Mouse (Mus musculus) erythroblast, adult 5-6 weeks (primary cell): ENCODE measurements around the gene Ano6. TPM values are rescaled to one million over a fixed set of nuclear protein-coding genes. Genes with fewer than 3 reads are reported as not detected.

Experiments used
- ATAC-seq: replicated peaks from 2 replicates; pipeline ENCODE4 v1.8.0; 2016; ENCODE audit warnings: moderate number of reproducible peaks, mild to moderate bottlenecking, moderate TSS enrichment, inconsistent platforms; ENCODE audit not compliant: poor library complexity, low FRiP score, severe bottlenecking
- total RNA-seq, 2 experiments: library from RNA; stranded (forward) in 1 of 2; stranded (reverse) in 1 of 2; fragments of 150-400 nt in 1 of 2; fragments of 200-764, 138-1000 nt in 1 of 2; gene quantifications; 2 replicates each; pipeline versions ENCODE4 v1.2.3 to v1.2.4; 2015 to 2017; ENCODE audit warnings: low replicate concordance in 2 of 2

Gene Ano6
- total RNA-seq, 2 experiments from 2014 or later, result 9.6 to 20.5 TPM

DNA sequence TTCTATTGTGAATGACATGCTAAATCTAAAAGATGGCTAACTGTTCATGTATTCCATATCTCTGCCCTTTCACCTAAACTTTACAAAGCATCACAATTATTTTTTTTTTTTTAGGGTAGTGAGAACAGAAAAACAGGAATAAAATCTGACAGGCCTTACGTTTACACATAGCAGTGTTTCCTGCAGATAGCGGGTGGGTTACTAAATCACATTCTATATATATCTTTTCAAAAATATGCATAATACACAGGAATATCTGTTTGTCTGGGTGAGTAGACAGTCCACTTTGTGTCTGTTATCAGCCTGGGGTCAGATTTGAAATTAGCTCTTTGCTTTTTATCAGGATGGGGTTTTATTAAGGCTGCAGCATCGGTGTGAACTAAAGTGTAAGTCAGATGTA, 166.0 kb downstream of the Ano6 start:
- ATAC-seq, result no peak

DNA sequence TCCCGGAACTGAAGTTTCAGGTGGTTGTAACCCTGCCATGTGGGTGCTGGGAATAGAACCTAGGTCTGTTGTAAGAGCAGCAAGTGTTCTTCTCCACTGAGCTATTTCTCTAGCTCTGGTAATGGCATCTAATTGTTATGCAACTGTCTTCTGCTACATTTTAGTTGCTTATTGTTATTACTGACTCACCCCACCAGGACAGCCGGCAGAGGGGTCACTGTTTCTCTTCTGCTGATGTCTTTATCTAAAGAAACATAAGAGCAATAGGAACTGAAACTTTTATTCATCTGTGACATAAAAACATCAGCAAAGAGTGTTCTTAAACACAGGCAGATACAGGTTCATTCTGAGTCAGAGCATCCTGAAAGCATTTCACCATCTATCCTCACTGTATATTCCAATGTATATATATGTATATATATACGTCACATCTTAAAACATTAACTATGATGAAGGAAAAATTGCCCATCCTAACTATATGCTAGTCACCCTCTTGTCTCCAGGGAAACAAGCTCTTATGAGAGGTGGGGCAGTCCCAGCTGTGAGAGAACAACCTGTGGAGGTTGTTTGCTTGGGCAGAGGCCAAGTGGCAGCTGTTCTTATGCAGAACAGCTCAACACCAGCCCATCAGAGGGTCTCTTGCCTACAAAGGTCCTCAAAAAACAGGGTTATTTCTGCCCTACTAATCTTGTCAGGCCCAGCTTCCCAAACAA, 171.9 kb downstream of the Ano6 start:
- ATAC-seq, result no peak

DNA sequence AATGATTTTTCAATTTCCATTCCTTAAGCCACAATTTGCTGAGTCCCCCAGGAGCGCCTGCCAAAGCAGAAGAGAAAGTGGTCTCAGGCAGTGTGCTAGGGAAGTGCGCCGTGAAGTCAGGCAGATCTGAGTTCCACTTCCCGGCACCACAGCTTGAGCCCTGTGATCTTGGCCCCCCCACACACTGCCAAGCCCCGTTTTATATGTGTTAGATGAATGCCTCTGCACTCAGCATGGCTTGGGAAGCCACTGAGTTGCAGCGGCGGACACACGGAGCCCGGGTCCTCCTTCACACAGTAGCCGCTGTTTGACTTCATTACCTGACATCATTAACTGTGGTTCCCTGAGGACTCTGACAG, 172.5 kb downstream of the Ano6 start:
- no peak for ATAC-seq

DNA sequence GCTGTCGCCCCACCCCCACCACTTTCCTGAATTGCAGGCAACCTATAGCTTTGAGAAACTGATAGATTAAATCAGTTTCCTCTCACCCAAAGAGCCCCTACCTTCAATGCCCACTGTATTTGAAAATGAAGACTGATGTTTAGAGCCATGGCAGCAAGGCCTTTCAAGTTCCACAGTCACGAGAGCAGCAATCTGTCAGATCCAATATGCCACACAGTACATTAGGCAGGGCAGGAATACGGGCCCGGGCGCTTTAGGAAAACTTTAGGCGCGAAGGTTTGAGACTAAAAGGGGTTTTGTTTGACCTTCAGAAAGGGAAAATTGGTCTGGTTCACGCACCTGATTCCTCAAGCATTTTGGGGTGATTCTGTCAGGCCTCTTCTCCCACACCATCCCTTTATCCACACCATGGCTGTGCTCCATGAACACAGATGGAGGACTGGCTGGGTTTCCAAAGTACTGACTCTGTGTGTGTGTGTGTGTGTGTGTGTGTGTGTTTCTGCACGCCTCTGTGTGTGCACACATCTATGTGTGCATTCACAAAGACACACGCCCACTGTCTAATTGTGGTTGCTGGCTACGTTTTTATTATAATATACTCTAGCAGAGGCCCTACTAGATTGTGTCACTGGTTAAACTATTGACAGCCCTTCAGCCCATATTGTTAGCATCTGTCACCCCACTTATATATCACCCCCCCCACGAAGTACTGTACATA, 173.0 kb downstream of the Ano6 start:
- ATAC-seq, result no peak

DNA sequence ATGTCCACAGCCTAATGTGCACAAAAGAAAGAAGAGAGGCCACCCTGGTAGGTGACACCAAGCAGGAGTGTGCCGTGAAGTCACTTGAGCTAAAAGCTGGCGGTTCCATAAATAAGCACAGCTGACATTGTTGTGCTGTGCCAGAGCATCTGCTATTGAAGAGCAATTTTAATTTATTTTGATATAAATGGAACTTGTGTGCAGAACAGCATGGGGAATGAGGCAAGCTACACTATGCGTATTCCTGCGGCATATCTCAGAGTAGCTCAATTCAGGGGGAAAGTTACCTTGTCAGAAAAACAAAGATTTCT, 173.6 kb downstream of the Ano6 start:
- no peak for ATAC-seq

DNA sequence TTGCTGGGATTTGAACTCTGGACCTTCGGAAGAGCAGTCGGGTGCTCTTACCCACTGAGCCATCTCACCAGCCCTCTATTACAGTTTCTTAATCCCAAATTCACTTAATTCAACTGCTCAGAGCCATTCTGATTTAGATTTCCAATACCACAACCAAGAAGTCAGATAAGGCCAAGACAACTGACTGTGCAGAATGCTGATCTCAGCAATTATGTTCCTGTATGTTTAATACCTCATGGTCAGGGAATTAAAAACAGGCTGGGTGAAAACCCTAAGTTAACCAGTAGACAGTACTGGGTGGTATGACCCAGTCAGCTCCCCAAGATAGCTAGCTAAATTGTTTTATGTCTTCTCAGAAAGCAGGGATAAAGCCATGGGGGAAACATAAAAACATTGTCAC, 176.3 kb downstream of the Ano6 start:
- no peak for ATAC-seq

DNA sequence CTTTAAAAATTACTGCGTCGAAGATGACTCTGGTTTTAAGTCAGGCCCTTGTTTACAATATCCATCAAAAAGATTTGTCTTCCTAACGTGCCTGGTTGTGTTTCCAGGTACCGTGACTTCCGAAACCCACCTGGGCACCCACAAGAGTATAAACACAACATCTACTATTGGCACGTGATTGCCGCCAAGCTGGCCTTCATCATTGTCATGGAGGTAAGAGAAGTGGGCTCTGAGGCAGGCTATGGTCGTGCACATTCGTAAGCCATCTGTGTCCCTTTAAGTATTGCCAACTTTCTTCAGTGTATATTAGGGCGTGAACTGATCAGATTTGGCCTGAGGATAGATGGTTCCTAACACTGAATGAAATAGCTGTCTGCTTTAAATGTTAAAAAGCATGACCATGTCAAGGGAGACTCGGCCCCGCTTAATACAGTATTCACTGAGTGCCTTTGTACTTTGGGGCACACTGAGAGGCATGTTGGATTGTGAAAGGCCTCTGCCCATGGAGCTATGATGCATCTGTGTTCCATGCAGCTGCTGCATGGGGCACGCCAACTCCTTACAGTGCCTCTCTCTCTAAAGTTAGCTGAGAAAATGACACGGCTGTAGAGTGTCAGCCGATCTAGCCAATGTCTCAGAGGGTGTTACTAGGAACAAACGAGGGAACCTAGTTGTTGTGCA, 177.0 kb downstream of the Ano6 start:
- no peak for ATAC-seq

DNA sequence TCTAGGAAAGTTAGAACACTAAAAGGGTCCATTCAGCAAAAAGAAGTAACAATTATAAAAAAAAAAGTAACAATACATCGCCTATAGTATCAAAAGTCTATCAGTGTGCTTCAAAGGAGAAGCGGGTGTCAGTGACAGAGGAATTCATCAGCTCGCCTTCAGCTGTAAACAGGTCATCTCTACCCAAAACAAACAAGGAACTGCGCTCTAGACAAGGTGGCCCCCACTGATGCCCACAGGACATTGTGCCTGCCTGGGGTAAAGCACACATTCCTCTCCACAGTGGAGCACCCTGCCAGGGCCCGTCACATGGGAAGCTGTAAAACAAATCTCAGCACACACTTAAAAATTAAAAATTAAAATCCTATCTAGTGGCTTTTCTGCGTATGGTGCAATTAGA, 179.0 kb downstream of the Ano6 start:
- no peak for ATAC-seq

DNA sequence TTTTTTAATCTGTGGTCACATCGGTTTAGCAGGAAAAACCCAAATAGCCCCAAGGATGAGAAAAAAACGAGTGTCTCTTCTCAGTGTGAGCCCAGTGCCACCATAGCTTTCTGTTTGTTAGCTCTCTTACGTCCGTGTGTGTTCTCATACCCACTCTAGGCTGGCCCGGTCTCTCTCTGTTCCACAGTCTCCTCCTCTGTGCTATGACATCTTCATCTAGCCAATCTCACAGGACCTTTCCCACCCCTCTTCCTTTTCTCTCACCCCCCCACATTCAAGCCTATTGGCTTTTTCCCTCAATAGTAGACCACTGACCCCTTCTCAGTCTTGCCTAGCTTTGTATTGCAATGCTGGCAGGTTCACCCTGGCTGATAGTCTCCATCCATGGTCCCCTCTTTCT, 179.5 kb downstream of the Ano6 start:
- ATAC-seq, result no peak

DNA sequence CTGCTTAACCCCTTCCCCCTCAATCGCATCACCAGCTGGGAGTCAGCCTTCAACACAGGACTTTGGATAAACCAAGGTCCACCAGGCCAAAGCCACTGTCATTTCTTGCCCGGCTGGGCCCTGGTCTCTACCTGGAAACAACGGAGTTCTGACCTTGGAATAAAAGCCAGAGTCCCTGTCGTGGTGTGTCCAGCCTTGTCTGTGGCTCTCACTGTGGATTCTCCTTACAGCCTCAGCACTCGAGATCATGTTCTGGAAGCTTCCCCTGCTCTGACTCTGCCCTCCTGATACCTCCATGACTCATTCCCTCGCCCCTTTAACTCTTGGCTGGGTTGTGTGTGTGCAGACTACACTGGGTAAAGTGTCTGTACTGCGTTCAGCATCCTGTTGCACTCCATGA, 180.0 kb downstream of the Ano6 start:
- no peak for ATAC-seq

DNA sequence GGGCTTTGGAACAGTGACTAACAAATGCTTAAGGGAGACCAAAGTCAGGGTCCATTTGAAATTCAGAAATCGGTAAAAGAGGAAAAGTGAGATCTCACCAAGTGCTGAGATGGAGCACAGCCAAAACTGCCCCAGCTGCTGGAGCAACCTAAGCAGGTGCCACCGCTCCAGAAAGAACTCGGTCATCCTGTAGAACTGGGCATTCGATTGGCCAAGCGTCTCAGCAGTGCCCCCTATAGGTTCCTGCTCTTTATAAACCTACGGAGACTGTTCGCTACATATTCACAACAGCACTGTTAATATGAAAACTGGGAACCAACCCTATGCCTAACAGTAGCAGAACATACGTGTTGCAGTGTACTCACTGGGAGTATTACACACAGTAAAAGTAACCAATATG, 180.7 kb downstream of the Ano6 start:
- no peak for ATAC-seq

DNA sequence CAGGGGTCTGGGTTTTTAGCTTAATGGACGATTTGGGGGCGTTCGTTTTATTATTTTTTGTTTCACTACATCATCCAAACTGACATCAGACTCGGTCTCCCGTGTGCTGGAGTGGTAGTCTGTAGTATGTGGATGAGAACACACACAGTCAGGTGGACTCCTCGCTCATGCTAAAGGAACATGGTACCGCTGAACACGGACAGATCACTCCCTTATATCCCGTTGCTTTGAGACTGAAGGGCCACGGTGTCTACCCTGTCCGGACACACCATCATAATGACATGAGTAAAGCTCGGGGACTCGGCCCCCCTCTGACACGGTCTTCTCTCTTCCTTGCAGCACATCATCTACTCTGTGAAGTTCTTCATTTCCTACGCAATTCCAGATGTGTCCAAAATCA, 181.5 kb downstream of the Ano6 start:
- ATAC-seq, result no peak

DNA sequence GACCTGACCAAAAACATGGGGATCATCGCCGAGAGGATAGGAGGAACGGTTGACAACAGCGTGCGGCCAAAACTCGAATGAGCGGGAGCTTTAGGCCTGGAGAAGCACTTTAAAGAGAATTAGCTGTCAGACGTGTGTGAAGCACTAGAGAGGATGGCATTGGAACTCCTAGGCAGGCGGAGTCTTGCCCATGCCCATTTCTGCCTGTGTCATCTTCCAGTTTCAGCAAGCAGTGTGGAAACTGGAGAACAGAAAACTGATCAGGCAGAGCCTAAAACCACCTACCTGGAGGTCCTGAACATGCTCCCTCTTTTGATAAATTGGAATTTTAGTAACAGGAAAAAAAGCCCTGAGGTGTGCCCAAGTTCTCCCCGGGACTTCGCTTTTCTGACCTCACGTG, 182.0 kb downstream of the Ano6 start:
- no peak for ATAC-seq

DNA sequence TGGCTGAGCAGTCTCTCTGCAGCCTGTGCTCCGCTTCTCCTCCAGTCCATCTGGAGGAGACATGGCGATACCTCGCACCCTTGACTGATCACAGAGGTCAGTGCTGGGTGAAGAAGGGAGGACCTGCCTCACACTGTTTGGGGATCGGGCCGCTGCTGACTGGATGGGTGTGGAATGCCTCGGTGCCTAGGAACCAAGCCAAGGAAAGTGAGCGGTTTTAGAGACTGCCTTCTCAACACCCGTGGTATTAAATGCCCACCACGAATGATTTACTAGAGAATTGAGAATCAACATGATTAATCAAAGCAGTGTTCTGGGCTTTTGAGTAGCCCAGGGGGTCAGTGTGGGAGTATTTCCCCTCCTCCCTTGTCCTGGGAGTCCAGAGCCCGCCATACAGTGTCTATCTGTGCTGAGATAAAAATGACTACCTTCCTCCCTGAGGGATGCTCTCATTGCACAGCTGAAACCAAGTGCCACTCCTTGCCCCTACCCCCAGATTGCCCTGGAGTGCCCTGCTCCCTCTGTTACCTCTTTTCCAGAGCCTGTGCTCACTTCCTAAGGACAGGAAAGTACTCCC, 183.5 kb downstream of the Ano6 start:
- no peak for ATAC-seq

DNA sequence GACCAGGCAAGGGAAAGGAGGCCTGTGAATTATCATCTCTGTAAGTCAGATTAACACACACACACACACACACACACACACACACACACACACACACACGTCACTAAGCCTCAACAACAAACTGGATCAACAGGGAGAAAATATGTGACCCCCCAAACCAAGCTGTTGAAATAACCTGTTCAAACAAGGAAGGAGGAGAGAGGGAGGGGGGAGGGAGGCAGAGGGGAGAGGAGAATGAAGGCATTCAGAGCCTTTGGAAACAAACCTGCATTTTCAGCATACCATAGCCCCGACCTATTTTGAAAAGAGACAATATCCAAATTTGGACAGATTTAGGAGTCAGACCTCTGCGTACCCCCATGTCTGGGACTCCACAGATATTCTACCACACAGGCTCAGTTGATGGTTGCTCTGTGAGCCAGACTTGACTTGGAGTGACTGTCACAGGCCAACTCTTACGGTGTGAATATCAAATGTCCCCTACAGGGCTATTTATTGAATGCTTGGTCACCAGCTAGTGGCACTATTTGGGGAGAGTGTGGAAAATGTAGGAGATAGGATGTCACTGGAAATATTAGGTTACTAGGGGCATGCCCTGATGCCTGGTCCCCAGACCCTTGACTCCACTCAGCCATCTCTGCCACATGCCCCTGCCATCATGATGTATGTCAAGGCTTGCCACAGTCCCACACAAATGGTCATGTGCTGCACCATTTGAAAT, 185.7 kb downstream of the Ano6 start:
- no peak for ATAC-seq

DNA sequence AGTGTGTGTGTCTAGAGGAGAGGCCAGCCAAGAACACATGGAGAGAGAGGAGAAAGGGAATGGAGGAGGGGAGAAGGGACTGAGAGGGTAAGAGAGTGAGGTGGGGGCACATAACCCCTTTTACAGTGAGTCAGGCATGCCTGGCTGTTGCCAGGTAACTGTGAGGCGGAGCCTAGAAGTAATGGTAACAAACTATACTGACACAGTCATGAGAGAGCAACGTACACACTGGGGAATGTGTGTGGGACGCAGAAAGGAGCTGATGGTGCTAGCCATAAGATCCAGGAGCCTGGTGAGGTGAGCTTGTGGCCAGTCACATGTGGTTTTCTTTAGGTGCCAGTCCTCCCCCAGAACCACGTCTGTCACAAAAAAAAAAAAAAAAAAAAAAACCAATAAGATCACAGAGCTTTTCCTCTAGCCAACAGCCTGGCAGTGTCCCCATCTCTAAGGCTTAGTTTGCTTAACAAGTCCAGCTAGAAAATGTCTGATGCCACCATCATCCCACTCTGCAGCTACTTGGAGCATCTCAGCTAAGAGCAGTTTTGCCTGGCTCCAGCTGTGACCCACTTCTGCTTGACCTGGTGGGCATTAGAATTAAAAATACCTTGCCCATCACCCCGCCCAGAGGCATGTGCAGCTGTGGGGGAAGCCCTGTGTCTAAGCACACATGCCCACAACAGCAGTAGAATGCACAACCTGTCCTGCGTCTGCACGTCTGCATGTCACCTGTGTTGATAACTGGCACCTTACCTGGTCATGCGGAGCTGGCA, 186.7 kb downstream of the Ano6 start:
- ATAC-seq, result no peak

DNA sequence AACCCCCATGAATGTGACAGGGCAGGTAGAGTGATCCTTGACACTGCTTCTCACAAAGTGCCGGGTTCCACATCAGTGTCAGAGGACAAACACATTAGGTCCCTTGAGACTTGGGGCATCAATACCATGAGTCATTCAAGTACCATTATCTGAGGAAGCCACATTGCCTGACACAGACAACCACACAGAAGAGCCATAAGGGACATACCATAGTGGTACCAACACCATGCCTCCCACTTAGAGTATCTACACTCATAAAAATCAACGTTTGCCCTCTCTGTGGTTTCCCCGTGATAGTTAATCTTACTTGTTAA, 187.3 kb downstream of the Ano6 start:
- ATAC-seq, result no peak; the same call in 1 of the 2 replicates

DNA sequence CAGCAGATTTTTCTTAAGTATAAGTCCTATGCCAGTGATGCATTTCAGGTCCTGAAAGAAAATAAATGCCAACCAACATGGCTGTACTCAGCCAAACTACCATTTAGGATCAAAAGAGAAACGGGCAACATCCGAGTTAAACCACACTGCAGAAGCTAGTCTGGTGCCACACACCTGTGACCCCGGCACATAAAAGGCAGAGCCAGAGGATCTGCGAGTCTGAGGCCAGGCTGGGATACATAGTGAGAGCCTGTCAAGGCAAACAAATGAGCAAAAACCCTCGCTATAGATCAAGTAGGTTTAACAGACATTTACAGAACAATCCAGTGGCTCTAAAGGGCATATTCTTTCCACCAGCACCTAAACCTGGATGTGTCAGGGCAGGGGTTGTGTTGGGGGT, 190.0 kb downstream of the Ano6 start:
- no peak for ATAC-seq

DNA sequence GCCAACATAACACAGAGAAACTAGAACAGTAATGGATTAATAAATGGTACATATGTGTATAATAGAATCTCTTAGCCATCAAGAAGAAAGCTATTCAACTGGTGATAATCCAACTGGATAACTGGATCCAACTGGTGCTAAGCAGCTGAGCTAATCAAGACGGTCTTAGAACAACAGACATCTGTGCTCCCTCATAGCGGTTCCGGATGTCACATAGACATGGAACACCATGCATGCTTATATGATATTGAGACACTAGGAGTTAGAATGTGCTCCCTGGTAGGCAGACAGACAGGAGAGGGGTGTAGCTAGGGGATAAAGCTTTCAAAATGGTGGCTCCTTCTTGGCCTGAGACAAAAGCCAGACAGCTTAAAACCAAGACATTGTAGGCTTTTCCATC, 197.3 kb downstream of the Ano6 start:
- ATAC-seq, result no peak
